Mouse (Mus musculus) liver, embryonic 16.5 days (tissue): ENCODE data around the gene Slc39a7. TPM values are rescaled to one million over a fixed set of nuclear protein-coding genes. Genes with fewer than 3 reads are reported as not detected.

Experiments
- ATAC-seq: fragments of 200-750 bp; cut with Nextera tagmentation; 2 replicates; pipeline ENCODE4 v1.8.0; 2017; ENCODE audit warnings: low read depth, mild to moderate bottlenecking, moderate number of reproducible peaks, moderate library complexity
- H3K27ac ChIP-seq: fragments of 300-500 bp; sonication (generic); 2 replicates; pipeline ENCODE4 v1.5.1; 2014; ENCODE audit warnings: mild to moderate bottlenecking, low read length
- H3K27me3 ChIP-seq: fragments of 300-500 bp; sonication (generic); 2 replicates; pipeline ENCODE4 v1.6.1; 2014; ENCODE audit warnings: low read depth, low read length, mixed read lengths; ENCODE audit not compliant: control insufficient read depth, insufficient read depth
- H3K36me3 ChIP-seq: fragments of 300-500 bp; sonication (generic); 2 replicates; pipeline ENCODE4 v1.6.1; 2014; ENCODE audit warnings: mild to moderate bottlenecking; ENCODE audit not compliant: control insufficient read depth, insufficient read depth
- H3K4me1 ChIP-seq: fragments of 300-500 bp; sonication (generic); 2 replicates; pipeline ENCODE4 v1.6.1; 2014; ENCODE audit warnings: low read depth, low read length, mixed read lengths; ENCODE audit not compliant: control insufficient read depth
- H3K4me2 ChIP-seq: fragments of 300-500 bp; sonication (generic); 2 replicates; pipeline ENCODE4 v1.6.1; 2014; ENCODE audit warnings: low read depth, low read length, mixed read lengths
- H3K4me3 ChIP-seq: fragments of 300-500 bp; sonication (generic); 2 replicates; pipeline ENCODE4 v1.5.1; 2014; ENCODE audit warnings: low read depth, mild to moderate bottlenecking, low read length
- H3K9ac ChIP-seq: fragments of 300-500 bp; sonication (generic); 2 replicates; pipeline ENCODE4 v1.6.1; 2014; ENCODE audit warnings: low read depth, low read length
- H3K9me3 ChIP-seq: fragments of 300-500 bp; sonication (generic); replicated peaks from 2 replicates; pipeline ENCODE4 v1.6.1; 2016; ENCODE audit warnings: low read length; ENCODE audit not compliant: control insufficient read depth
- WGBS: fragments of 180-500 bp; shearing (Covaris S2); extraction: QIAGEN DNeasy Blood & Tissue Kit; methylation state at CpG from one replicate; pipeline ENCODE4 v1.1.7; 2014; ENCODE audit not compliant: insufficient replicate concordance; 5-methylcytosine and 5-hydroxymethylcytosine counted together
- polyA plus RNA-seq: library from polyadenylated mRNA; unstranded; fragments of >200 nt; fragmentation: Nextera tagmentation; extraction: Ambion mirVana; gene quantifications from 2 replicates; pipeline ENCODE4 v1.2.1, GENCODE M21; 2015

Gene Slc39a7
- polyA plus RNA-seq, 1 experiment from 2014 or later = 59.8 TPM

- Histone ChIP-seq H3K4me3 (no peak overlapping the region), H3K27me3 (peaks cover under 1% of the 10 kb centered on the region; the same call in 1 of the 2 replicates), H3K27ac (no peak overlapping the region), H3K4me1 (peaks cover 40% of the 10 kb centered on the region), H3K9ac (no peak overlapping the region), H3K4me2 (no peak overlapping the region), H3K36me3 (peaks cover 28% of the 10 kb centered on the region), H3K9me3 (no peaks in the 10 kb centered on the region)
- ATAC-seq = no peak
- WGBS = 71% methylated on average over 10 of the region's 10 CpGs
Measured at GRCm38 (mm10) chr17:34034064-34034463, 2.6 kb upstream of the Slc39a7 start.

- Histone ChIP-seq H3K4me2 (0 out of 2 replicates have a peak overlapping the region, but pooled peaks have one; percentile 87), H3K4me3 (no peak overlapping the region; the same call in 1 of the 2 replicates), H3K4me1 (peaks cover 36% of the 10 kb centered on the region), H3K9ac (no peak overlapping the region), H3K36me3 (peaks cover 33% of the 10 kb centered on the region), H3K27ac (no peak overlapping the region), H3K27me3 (no peaks in the 10 kb centered on the region; the same call in 1 of the 2 replicates), H3K9me3 (no peaks in the 10 kb centered on the region)
- ATAC-seq = no peak
- 84% methylated on average over 9 of the region's 9 CpGs for WGBS
Measured at GRCm38 (mm10) chr17:34033441-34033840, 2.0 kb upstream of the Slc39a7 start.

GRCm38 (mm10) chr17:34032806-34033205 lies 1.3 kb upstream of the Slc39a7 start:
- peak overlapping the region; percentile 97 for H3K4me3 ChIP-seq
- H3K9me3 ChIP-seq = no peaks in the 10 kb centered on the region
- H3K9ac ChIP-seq = peak overlapping the region; percentile 97
- ATAC-seq = no peak
- peak overlapping the region; percentile 87 for H3K4me2 ChIP-seq
- H3K27me3 ChIP-seq = no peaks in the 10 kb centered on the region
- H3K27ac ChIP-seq = peak overlapping the region; percentile 97
- WGBS = 14% methylated on average over 9 of the region's 9 CpGs
- peaks cover 33% of the 10 kb centered on the region for H3K36me3 ChIP-seq
- peaks cover 39% of the 10 kb centered on the region for H3K4me1 ChIP-seq

GRCm38 (mm10) chr17:34032174-34032632 lies 721 bp upstream of the Slc39a7 start:
- peak; percentile 41 for ATAC-seq
- Histone ChIP-seq H3K9ac (peak overlapping the region; percentile 97), H3K27me3 (no peaks in the 10 kb centered on the region), H3K9me3 (no peaks in the 10 kb centered on the region), H3K27ac (peak overlapping the region; percentile 97), H3K36me3 (peaks cover 26% of the 10 kb centered on the region), H3K4me2 (peak overlapping the region; percentile 87), H3K4me1 (peaks cover 43% of the 10 kb centered on the region), H3K4me3 (peak overlapping the region; percentile 97)
- under 1% methylated on average over 45 of the region's 48 CpGs for WGBS

GRCm38 (mm10) chr17:34030861-34031326 lies 588 bp downstream of the Slc39a7 start:
- no peaks in the 10 kb centered on the region for H3K9me3 ChIP-seq
- peak overlapping the region; percentile 75 for H3K4me2 ChIP-seq
- no peaks in the 10 kb centered on the region for H3K27me3 ChIP-seq
- H3K9ac ChIP-seq = peak overlapping the region; percentile 97
- peak overlapping the region; percentile 97 for H3K27ac ChIP-seq
- peaks cover 56% of the 10 kb centered on the region for H3K4me1 ChIP-seq
- no peak for ATAC-seq
- peak overlapping the region; percentile 97 for H3K4me3 ChIP-seq
- WGBS = 4% methylated on average over 20 of the region's 20 CpGs
- H3K36me3 ChIP-seq = peaks cover 18% of the 10 kb centered on the region; the same call in 1 of the 2 replicates

- H3K27me3 ChIP-seq = no peaks in the 10 kb centered on the region
- H3K4me1 ChIP-seq = peaks cover 64% of the 10 kb centered on the region
- no peak for ATAC-seq
- 0 out of 2 replicates have a peak overlapping the region, but pooled peaks have one; percentile 35 for H3K27ac ChIP-seq
- peak overlapping the region; percentile 75 for H3K4me2 ChIP-seq
- H3K9ac ChIP-seq = peak overlapping the region; percentile 97
- H3K9me3 ChIP-seq = no peaks in the 10 kb centered on the region
- H3K4me3 ChIP-seq = peak overlapping the region; percentile 97
- 77% methylated on average over 21 of the region's 21 CpGs for WGBS
- peaks cover 15% of the 10 kb centered on the region; the same call in 1 of the 2 replicates for H3K36me3 ChIP-seq
Measured at GRCm38 (mm10) chr17:34029890-34030595, 1.4 kb downstream of the Slc39a7 start.

GRCm38 (mm10) chr17:34029150-34029889 lies 2.2 kb downstream of the Slc39a7 start:
- Histone ChIP-seq H3K9me3 (no peaks in the 10 kb centered on the region), H3K4me2 (peak overlapping the region; percentile 75; the same call in 1 of the 2 replicates), H3K27ac (no peak overlapping the region), H3K9ac (no peak overlapping the region; the same call in 1 of the 2 replicates), H3K36me3 (peaks cover 15% of the 10 kb centered on the region; the same call in 1 of the 2 replicates), H3K27me3 (no peaks in the 10 kb centered on the region), H3K4me3 (no peak overlapping the region), H3K4me1 (peaks cover 64% of the 10 kb centered on the region)
- 73% methylated on average over 18 of the region's 18 CpGs for WGBS
- ATAC-seq = no peak

GRCm38 (mm10) chr17:34028501-34029149 lies 2.9 kb downstream of the Slc39a7 start:
- Histone ChIP-seq H3K4me1 (peaks cover 66% of the 10 kb centered on the region), H3K9ac (no peak overlapping the region), H3K36me3 (peaks cover 15% of the 10 kb centered on the region; the same call in 1 of the 2 replicates), H3K9me3 (no peaks in the 10 kb centered on the region), H3K4me2 (no peak overlapping the region), H3K27ac (no peak overlapping the region), H3K4me3 (no peak overlapping the region; the same call in 1 of the 2 replicates), H3K27me3 (no peaks in the 10 kb centered on the region)
- no peak for ATAC-seq
- WGBS = 73% methylated on average over 17 of the region's 17 CpGs
